Mouse (Mus musculus) ovary, postnatal 10 days (tissue): Measurements from ENCODE around the gene Itgb1.

Experiments
- DNase-seq: peaks from one replicate; pipeline ENCODE4 v3.0.0; 2022; ENCODE audit warnings: low spot score

The Itgb1 gene

GRCm38 (mm10) chr8:128685507-128686428, at the start of gene Itgb1:
Itgb1 (plus strand) TSS chr8:128685654.
- peak; percentile 85 for DNase-seq

DNA sequence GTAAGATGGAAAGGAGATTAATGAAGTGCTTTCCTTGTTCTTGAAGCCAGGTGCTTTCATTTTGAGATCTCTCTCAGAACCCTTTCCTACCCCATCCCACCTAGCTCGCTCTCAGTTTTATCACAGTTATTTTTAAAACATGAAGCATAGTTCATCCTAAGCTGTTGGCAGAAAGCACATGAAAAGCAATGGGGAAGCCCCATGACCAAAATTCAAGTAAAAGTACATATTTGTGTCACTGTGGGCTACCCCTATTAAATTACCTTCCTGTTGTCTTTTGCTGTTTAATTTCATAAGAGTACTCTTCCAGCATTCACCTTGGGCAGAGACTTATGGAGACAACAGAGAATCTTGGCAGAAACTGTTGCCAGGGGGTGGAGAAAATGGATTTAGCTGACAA, 42.4 kb upstream of the Itgb1 start:
- no peak for DNase-seq

DNA sequence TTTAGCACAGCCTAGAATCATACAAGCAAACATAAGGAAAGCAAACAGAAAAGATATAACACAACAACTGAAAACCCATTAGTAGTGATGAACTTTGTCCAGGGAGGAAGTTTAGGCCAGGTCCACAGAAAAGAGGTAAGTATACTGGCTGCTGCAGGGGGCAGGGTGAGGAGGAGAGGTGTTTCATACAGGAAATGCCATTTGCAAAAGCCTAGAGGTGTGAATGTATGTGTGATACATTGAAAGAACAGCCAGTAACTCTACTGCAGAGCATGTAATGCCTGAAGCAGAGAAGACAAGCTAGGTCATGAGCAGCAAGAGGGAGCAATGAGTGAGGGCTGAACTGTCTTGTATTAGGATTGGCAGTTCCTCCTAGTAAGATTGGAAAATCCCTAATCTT, 40.0 kb upstream of the Itgb1 start:
- no peak for DNase-seq

GRCm38 (mm10) chr8:128646456-128646855, 39.0 kb upstream of the Itgb1 start:
- no peak for DNase-seq

DNA sequence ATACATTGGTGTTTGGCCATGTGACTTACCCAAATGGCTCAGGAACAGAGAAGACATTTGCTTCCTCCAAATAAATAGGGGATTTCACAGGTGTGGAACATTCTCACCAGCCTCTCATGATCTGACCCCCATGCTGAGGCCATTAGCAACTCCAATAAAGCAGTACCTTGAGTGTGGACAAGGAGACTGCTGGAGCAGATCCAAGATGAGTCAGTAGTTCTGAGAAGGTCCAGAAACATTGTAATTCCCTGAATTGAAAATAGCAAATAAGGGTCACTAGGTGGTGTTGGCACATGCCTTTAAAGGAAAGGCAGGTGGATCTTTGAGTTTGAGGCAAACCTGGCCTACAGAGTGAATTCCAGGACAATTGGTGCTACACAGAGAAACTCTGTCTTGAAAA, 37.4 kb upstream of the Itgb1 start:
- no peak for DNase-seq

DNA sequence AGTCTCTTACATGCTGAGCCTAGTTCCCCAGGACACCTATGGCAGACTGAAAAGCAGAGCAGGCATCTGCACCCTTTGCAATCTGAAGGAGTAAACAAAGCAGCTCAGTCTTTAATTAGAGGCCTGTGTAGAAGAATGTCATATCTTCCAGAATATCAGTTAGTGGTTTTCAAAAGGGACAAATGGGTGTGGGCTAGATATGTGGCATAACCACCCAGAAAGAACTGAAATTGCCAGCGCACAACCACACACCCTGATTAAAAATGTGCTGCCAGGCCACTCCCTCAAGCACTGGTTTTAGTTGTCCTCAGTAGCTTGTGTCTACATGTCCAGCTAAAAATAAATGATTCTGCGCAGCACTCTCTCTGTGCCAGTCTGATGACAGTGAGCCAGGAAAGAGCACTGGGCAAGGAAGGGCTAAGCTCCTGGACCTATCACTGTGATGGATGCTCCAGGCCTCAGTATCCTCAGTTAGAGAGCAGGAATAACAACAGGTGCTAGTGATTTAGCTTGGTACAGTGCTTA, 35.1 kb upstream of the Itgb1 start:
- DNase-seq = no peak

- DNase-seq = no peak
Observed at GRCm38 (mm10) chr8:128652399-128653109, 32.9 kb upstream of the Itgb1 start.

DNA sequence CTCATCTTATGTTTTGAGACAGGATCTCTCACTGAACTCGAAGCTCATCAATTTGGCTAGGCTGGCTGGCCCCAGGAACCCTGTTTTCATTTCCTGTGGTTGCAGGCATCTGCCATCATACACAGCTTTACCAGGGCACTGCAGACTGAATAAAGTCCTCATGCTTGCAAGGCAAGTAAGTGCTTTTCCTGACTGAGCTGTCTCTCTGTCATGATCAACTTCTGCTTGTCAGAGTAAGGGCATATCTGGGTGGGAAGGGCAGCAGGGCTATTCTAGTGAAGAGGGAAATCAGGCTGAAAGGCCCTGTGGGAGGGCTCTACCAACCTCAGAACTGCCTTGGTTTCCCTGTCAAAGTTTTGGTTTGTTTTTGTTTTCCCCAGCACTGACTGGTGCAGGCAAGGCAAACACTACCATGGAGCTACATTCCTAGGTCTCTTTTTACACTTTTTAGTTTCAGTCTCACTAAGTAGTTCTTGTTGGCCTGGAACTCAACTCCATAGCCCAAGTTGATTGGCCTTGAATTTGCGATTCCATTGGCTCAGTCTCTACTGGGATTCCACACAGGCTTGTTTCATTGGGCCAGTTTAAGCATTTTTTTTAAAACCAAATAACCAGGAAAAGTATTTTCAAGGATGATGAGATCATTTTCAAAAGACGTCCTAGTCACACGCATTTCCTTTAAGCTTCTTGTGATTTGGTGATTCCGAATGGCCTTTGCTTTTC, 31.7 kb upstream of the Itgb1 start:
- DNase-seq = no peak

- DNase-seq = peak; percentile 35
Observed at GRCm38 (mm10) chr8:128654365-128655099, 30.9 kb upstream of the Itgb1 start.

GRCm38 (mm10) chr8:128662144-128662543, 23.3 kb upstream of the Itgb1 start:
- no peak for DNase-seq

GRCm38 (mm10) chr8:128662696-128663095, 22.8 kb upstream of the Itgb1 start:
- DNase-seq = no peak

DNA sequence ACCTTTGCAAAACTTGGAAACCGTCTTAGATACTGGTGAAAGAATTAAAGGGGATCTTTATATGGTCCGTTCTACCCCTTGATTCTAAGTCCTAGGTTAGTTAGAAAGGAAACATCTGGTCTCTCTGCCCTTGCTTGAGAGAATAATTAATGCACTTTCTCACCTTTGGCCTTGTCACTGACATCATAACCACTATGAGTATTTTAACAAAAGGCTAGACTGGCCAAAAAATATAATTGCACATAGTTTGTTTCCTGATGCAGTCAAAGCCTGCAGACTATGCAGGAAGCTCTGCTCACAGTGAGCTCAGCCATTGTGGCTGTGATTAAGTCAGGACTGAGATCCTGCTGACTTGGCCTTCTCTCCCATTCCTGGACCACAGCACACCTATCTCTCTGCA, 22.3 kb upstream of the Itgb1 start:
- no peak for DNase-seq

DNA sequence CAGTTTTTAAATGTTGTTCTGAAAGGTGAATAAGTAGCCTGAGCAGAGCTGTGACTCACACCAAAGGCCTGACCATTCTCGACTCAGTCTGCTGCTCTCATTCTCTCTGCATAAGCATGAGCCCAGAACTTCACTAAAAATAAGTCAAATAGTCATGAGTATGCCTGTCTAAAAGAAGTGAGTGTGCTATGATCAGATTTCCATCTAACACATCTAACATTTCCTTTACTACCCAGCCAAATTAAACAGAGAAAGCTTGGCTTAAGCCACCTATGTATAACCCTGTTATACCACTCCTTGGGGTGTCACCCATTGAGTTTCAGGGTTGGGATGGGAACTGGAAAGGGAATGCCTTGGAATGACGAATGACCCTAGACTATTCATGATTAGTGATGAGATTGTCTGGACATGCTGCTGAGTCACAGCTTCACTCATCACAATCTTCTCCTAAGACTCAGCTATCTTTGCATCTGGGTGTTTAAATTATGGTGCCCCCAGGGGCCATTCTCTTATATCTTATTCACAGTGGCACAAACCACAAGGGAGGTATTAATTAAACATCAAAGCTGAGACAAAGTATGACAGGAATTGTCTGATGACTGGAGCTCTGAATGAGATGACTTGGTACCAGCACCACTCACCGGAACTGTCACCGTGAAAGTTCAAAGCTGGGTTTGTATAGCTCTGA, 18.7 kb upstream of the Itgb1 start:
- DNase-seq = no peak

GRCm38 (mm10) chr8:128671813-128672212, 13.6 kb upstream of the Itgb1 start:
- DNase-seq = no peak

DNA sequence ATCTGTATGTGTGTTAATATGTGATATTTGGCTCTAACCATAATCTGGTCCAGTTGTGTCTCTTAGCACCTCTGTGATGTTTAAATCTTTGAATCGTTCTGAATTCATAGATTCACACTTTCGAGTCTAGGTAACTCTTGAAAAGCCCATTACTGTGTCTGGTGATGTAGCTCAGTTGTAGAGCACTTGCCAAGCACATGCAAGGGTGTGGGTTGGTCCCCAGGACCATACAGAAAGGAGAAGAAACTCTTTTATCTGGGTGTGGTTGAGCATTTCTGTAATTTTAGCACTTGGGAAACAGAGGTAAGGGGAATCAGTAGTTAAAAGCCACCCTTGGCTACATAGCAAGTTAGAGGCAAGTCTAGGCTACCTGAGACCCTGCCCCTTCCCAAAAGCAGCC, 13.0 kb upstream of the Itgb1 start:
- no peak for DNase-seq

DNA sequence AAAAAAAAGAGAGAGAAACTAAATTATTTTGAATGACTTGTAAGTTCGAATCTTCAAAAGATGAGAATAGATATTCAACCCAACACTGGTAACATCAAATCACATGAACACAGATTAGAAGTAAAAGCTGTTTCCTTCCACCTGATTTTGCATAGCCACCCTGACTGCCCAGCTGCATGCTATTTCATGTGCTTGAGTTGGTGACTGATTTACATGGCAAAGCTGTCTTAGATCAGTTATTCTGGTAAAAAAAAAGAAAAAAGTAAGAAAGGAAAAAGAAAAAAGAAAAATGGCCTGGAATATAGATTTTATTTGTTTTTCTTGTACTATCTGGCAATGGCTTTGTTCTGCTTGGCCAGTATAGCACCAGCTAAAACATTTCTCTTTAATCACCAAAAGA, 12.5 kb upstream of the Itgb1 start:
- no peak for DNase-seq

DNA sequence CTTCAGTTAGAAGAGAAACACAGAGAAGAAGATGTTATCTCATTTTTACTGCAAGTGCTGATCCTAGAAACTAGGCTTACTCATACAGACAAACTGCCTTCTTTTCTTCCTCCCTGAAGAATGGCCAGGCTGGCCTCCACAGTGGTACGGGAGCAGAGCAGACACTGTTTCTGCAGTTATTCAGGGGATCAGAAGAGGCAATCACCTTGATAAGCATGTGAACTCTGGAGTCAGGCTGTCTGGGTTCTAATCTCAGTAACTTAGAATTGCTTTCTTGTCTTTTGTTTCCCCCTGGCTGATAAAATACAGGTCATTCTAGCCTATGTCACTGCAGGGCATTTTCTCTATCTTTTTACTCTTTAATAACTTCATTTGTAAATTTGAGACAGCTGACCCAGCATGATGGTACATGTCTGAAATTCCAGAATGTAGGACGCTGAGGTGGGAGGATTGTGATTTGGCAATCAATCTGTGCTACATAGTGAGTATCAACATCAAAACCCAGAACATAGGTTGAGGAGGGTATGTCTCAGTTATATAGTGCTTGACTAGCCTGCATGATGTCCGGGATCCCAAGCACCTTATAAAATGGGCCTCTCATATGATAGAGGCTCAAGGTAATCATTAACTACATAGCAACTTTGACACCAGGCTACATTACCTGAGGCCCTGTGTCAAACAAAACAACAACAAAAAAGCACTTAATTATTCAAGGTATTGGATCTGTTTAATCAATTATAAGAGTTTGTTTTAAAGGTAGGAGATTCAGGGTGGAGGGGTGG, 9.4 kb upstream of the Itgb1 start:
- no peak for DNase-seq

GRCm38 (mm10) chr8:128679909-128680308, 5.5 kb upstream of the Itgb1 start:
- DNase-seq = no peak

DNA sequence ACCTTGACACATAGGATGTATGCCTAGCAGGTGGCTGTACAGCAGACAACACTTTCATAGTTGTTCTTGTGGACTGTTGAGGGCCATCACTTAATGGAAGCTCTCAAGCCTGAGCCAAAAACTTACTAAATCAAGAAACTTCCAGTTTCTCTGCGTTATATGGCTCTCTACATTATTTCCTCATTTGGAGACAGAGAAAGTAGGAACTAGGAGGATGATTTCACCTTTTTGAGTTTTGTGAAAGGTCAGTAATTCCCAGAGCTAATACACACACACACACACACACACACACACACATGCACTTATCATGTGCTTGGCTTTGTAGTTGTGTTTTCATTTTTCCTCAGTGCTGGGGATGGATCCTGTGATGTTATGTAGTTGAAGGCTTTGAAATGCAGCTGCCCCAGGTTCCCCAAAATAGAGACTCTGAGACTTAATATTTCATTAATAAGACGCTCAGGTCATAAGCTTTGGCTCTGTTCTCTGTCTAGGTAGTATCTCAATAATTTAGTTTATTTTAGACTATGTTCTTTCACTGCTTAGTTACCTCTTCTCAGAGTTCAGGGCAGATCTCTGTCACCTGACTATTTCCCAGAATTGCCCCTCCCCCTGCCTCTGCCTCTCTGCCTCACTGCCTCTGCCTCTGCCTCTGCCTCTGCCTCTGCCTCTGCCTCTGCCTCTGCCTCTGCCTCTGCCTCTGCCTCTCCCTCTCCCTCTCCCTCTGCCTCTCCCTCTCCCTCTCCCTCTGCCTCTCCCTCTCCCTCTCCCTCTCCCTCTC, 4.7 kb upstream of the Itgb1 start:
- DNase-seq = no peak

- no peak for DNase-seq
Observed at GRCm38 (mm10) chr8:128681970-128682369, 3.5 kb upstream of the Itgb1 start.
